Mouse (Mus musculus) embryonic facial prominence, embryonic 14.5 days (tissue): Measurements from ENCODE around the gene Irak2. TPM values are rescaled to one million over a fixed set of nuclear protein-coding genes. Genes with fewer than 3 reads are reported as not detected.

Experiments
- ATAC-seq: fragments of 200-750 bp; cut with Nextera tagmentation; 2 replicates; pipeline ENCODE4 v1.8.0; 2017; ENCODE audit warnings: low read depth, moderate number of reproducible peaks, moderate TSS enrichment
- DNase-seq: peaks from one replicate; pipeline ENCODE4 v3.0.0-alpha.2; 2015; ENCODE audit warnings: low spot score
- H3K27ac ChIP-seq: fragments of 300-500 bp; sonication (generic); replicated peaks from 2 replicates; pipeline ENCODE4 v1.5.1; 2014; ENCODE audit warnings: low read depth, mild to moderate bottlenecking, low read length, moderate library complexity
- H3K27me3 ChIP-seq: fragments of 300-500 bp; sonication (generic); replicated peaks from 2 replicates; pipeline ENCODE4 v1.6.1; 2014; ENCODE audit warnings: low read length; ENCODE audit not compliant: control insufficient read depth, insufficient read depth
- H3K36me3 ChIP-seq: fragments of 300-500 bp; sonication (generic); 2 replicates; pipeline ENCODE4 v1.6.1; 2014; ENCODE audit warnings: low read length, mixed read lengths; ENCODE audit not compliant: control insufficient read depth, insufficient read depth
- H3K4me1 ChIP-seq: fragments of 300-500 bp; sonication (generic); 2 replicates; pipeline ENCODE4 v1.6.1; 2014; ENCODE audit warnings: antibody characterized with exemption, low read length; ENCODE audit not compliant: control insufficient read depth, insufficient read depth
- H3K4me2 ChIP-seq: fragments of 300-500 bp; sonication (generic); 2 replicates; pipeline ENCODE4 v1.6.1; 2014; ENCODE audit warnings: low read depth, mild to moderate bottlenecking, low read length, moderate library complexity, mixed read lengths
- H3K4me3 ChIP-seq: fragments of 300-500 bp; sonication (generic); 2 replicates; pipeline ENCODE4 v1.5.1; 2014; ENCODE audit warnings: low read depth, mild to moderate bottlenecking, low read length
- H3K9ac ChIP-seq: fragments of 300-500 bp; sonication (generic); 2 replicates; pipeline ENCODE4 v1.6.1; 2014; ENCODE audit warnings: low read depth, mild to moderate bottlenecking, low read length, moderate library complexity, mixed read lengths
- H3K9me3 ChIP-seq: fragments of 300-500 bp; sonication (generic); 2 replicates; pipeline ENCODE4 v1.6.1; 2016; ENCODE audit warnings: low read length; ENCODE audit not compliant: control insufficient read depth
- WGBS: fragments of 180-500 bp; shearing (Covaris S2); extraction: QIAGEN DNeasy Blood & Tissue Kit; methylation state at CpG from one replicate; pipeline ENCODE4 v1.1.7; 2014; 5-methylcytosine and 5-hydroxymethylcytosine counted together
- polyA plus RNA-seq: library from polyadenylated mRNA; unstranded; fragments of >200 nt; fragmentation: Nextera tagmentation; extraction: Ambion mirVana; gene quantifications from 2 replicates; pipeline ENCODE4 v1.2.1, GENCODE M21; 2014

Irak2 gene
- polyA plus RNA-seq, 1 experiment from 2014 or later, result 2.2 TPM

- WGBS, result 51% methylated on average over 3 of the region's 3 CpGs
- no peak overlapping the region for H3K4me2 ChIP-seq
- H3K27me3 ChIP-seq, result no peaks in the 10 kb centered on the region
- peaks cover 4% of the 10 kb centered on the region; the same call in 1 of the 2 replicates for H3K9me3 ChIP-seq
- DNase-seq, result peak; percentile 23
- ATAC-seq, result no peak
- H3K4me1 ChIP-seq, result no peaks in the 10 kb centered on the region
- H3K4me3 ChIP-seq, result no peak overlapping the region
- H3K9ac ChIP-seq, result no peak overlapping the region
- no peaks in the 10 kb centered on the region for H3K36me3 ChIP-seq
- H3K27ac ChIP-seq, result no peak overlapping the region
Measured at GRCm38 (mm10) chr6:113658226-113658625, 20.0 kb downstream of the Irak2 start.

DNA sequence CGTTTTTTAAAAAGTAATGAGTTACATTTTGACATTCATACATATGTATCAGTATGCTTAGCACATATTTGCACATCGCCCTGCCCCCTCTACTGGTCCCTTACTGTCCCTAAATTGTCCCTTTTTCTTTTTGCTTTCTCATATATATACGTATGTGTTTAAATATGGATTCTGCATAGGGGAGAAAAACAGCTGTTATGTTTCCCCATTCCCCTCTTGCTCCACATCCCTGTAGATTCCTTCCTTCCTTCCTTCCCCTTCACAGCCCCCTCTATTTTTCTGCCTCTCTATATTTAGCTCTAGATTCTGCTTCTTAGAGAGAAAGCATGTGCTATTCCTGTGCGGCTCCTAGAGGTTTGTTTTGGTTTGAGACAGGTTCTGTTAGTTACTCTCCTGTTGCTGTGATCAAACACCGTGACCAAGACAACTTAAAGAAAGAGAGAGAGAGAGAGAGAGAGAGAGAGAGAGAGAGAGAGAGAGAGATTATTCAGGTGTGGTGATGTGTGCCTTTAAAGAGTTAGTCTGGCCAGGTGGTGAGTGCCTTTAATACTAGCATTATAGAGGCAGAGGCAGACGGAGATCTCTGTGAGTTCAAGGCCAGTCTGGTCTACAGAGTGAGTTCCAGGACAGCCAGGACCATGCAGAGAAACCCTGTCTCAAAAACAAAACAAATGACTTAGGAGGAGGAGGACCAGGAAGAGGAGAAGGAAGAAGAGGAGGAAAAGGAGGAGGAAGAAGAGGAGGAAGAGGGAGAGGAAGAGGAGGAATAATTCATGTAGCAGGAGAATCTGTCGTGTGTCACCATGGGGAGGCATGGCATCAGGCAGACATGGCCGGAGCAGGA is 21.6 kb downstream of the Irak2 start:
- no peak for ATAC-seq
- 67% methylated on average over 8 of the region's 8 CpGs for WGBS
- H3K9ac ChIP-seq, result no peak overlapping the region
- no peaks in the 10 kb centered on the region for H3K27me3 ChIP-seq
- H3K4me3 ChIP-seq, result no peak overlapping the region
- no peaks in the 10 kb centered on the region for H3K36me3 ChIP-seq
- H3K9me3 ChIP-seq, result peaks cover 4% of the 10 kb centered on the region; the same call in 1 of the 2 replicates
- no peak overlapping the region for H3K27ac ChIP-seq
- no peaks in the 10 kb centered on the region for H3K4me1 ChIP-seq
- DNase-seq, result no peak
- no peak overlapping the region for H3K4me2 ChIP-seq

DNA sequence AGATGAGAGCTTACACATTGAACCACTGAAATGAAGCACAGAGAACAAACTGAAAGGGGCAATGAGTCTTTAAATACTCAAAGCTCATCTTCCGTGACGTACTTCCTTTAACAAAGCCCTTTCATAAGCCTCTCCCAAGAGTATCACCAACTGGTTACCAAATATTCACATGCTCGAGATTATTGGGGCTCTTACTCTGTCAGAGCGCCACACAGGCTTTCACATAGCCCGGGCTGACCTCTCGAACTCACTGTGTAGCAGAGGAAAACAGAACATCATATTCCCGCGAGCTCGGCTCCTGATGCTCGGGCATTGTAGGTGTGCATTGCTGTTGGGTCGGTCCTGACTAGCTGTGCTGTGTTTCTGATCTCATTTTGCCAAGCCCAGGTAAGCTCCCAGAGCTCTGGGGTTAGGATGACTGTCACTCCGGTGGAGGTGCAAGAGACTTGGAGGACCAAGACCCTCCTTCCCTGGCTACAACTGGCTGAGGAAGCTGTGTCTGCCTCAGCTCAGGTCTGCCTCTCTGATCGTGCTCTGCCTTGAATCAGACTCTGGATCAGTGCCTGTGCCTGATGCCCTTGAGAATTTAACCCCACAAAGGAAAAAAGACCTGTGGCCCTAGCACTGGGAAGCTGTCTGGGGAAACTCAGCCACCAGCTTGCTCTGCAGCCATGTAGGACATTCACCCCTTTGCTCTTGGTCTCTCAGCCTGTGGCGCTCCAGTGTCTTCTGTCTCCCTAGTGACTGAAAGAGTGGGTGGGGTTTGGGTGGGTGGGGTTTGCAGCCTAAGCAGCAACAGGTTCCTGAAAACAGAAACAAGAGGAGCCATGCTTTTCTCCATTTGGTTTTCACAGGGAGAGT is 22.5 kb downstream of the Irak2 start:
- Histone ChIP-seq H3K4me1 (no peaks in the 10 kb centered on the region), H3K27ac (no peak overlapping the region), H3K9ac (no peak overlapping the region), H3K4me3 (no peak overlapping the region), H3K9me3 (peaks cover 4% of the 10 kb centered on the region; the same call in 1 of the 2 replicates), H3K36me3 (no peaks in the 10 kb centered on the region), H3K27me3 (no peaks in the 10 kb centered on the region), H3K4me2 (no peak overlapping the region)
- no peak for ATAC-seq
- WGBS, result 56% methylated on average over 14 of the region's 14 CpGs
- no peak for DNase-seq

DNA sequence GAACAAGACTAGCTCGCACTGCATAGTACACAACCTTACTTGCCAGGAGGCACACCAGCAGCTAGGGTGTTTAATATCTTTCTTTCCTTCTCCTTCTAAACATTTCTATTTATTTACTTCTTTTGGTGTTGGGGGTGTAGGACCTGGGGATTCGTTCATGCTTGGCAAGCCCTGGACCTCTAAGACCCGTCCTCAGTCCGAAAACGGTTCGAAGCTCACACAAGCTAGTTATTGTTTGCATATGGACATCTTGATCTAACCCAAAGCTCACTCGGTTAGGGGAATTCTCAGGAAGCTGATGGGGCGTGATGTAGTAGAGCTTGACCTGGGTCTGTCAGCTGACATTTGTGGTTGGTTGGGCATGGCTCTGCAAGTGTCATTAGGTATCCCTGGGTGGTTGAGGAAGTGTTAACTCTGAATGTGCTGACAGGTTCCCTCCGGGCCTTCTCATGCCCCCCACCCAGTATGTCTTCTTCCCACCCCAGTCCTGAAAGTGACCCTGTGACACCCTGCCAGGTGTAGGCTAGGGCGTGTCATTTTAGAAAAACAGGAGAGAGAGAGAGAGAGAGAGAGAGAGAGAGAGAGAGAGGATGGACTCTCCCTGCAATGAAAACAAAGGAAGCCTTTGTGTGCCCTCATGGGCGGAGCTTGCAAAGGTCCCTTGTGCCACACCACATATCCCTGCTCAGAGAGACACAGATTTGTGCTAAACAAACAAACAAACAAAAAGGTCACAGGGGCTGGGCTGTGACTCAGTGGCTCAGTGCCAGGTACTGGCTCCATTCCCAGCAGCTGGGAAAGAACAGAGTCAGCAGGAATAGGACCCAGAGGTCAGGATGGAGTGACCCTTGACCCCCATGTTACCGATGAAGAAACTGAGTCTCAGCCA is 23.3 kb downstream of the Irak2 start:
- Histone ChIP-seq H3K4me3 (no peak overlapping the region), H3K27me3 (no peaks in the 10 kb centered on the region), H3K27ac (no peak overlapping the region), H3K36me3 (no peaks in the 10 kb centered on the region), H3K9ac (no peak overlapping the region), H3K4me1 (no peaks in the 10 kb centered on the region), H3K9me3 (peaks cover 4% of the 10 kb centered on the region; the same call in 1 of the 2 replicates), H3K4me2 (no peak overlapping the region)
- DNase-seq (no peak), ATAC-seq (no peak)
- 40% methylated on average over 12 of the region's 12 CpGs for WGBS

GRCm38 (mm10) chr6:113662964-113663700 is 24.9 kb downstream of the Irak2 start:
- Histone ChIP-seq H3K9ac (no peak overlapping the region), H3K27ac (no peak overlapping the region), H3K4me3 (no peak overlapping the region), H3K9me3 (peaks cover 4% of the 10 kb centered on the region; the same call in 1 of the 2 replicates), H3K27me3 (no peaks in the 10 kb centered on the region), H3K36me3 (no peaks in the 10 kb centered on the region), H3K4me2 (no peak overlapping the region), H3K4me1 (no peaks in the 10 kb centered on the region)
- no peak for ATAC-seq
- WGBS, result 96% methylated on average over 8 of the region's 8 CpGs
- no peak for DNase-seq

GRCm38 (mm10) chr6:113664305-113664704 is 26.0 kb downstream of the Irak2 start:
- DNase-seq, result no peak
- peaks cover 6% of the 10 kb centered on the region; the same call in 1 of the 2 replicates for H3K4me1 ChIP-seq
- H3K4me2 ChIP-seq, result no peak overlapping the region
- no peak for ATAC-seq
- no peaks in the 10 kb centered on the region for H3K36me3 ChIP-seq
- peaks cover 4% of the 10 kb centered on the region; the same call in 1 of the 2 replicates for H3K9me3 ChIP-seq
- WGBS, result 88% methylated on average over 7 of the region's 7 CpGs
- no peak overlapping the region for H3K4me3 ChIP-seq
- H3K27me3 ChIP-seq, result no peaks in the 10 kb centered on the region
- H3K9ac ChIP-seq, result no peak overlapping the region
- H3K27ac ChIP-seq, result no peak overlapping the region

GRCm38 (mm10) chr6:113667611-113668122 is 29.4 kb downstream of the Irak2 start:
- Histone ChIP-seq H3K4me2 (no peak overlapping the region), H3K27me3 (no peaks in the 10 kb centered on the region), H3K4me3 (no peak overlapping the region), H3K9me3 (peaks cover 8% of the 10 kb centered on the region; the same call in 1 of the 2 replicates), H3K4me1 (peaks cover 6% of the 10 kb centered on the region; the same call in 1 of the 2 replicates), H3K9ac (no peak overlapping the region), H3K36me3 (no peaks in the 10 kb centered on the region), H3K27ac (0 out of 2 replicates have a peak overlapping the region, but pooled peaks have one; percentile 52)
- ATAC-seq, result no peak
- 56% methylated on average over 8 of the region's 8 CpGs for WGBS
- DNase-seq, result no peak
